Mouse (Mus musculus): ENCODE measurements at regions not wholly inside any gene's neighbourhood (a gene's known extent, or its start where the extent isn't known, plus 50 kb on each side); places are given as distances from the start of the nearest gene placed in this dataset.

- no peak overlapping the region for H3K9ac ChIP-seq (ENCODE audit: low read length)
- no peak overlapping the region for H3K4me2 ChIP-seq
- H3K27me3 ChIP-seq (ENCODE audit: control insufficient read depth, insufficient read depth, low read length) = no peaks in the 10 kb centered on the region
- no peaks in the 10 kb centered on the region for H3K36me3 ChIP-seq (ENCODE audit: control insufficient read depth, insufficient read depth, low read length)
- no peaks in the 10 kb centered on the region for H3K9me3 ChIP-seq (ENCODE audit: control insufficient read depth, low read length)
- H3K4me3 ChIP-seq (ENCODE audit: low read depth, low read length) = no peak overlapping the region
- H3K4me1 ChIP-seq (ENCODE audit: control insufficient read depth, insufficient read depth, low read length) = no peaks in the 10 kb centered on the region
- DNase-seq (ENCODE audit: low spot score, missing footprints) (peak; percentile 79), ATAC-seq (ENCODE audit: low FRiP score) (no peak)
- 91% methylated on average over 4 of the region's 4 CpGs for WGBS
- no peak overlapping the region for H3K27ac ChIP-seq (ENCODE audit: low read depth, low read length)
Observed at GRCm38 (mm10) chr1:35786241-35786640, 282.0 kb upstream of the Hs6st1 start.

- no peak overlapping the region for H3K9ac ChIP-seq (ENCODE audit: low read length)
- DNase-seq (ENCODE audit: low spot score, missing footprints) (peak; percentile 67), ATAC-seq (ENCODE audit: low FRiP score) (no peak)
- H3K27me3 ChIP-seq (ENCODE audit: control insufficient read depth, insufficient read depth, low read length) = no peaks in the 10 kb centered on the region
- no peaks in the 10 kb centered on the region for H3K9me3 ChIP-seq (ENCODE audit: control insufficient read depth, low read length)
- H3K4me2 ChIP-seq = no peak overlapping the region
- no peak overlapping the region for H3K27ac ChIP-seq (ENCODE audit: low read depth, low read length)
- H3K4me3 ChIP-seq (ENCODE audit: low read depth, low read length) = no peak overlapping the region
- H3K36me3 ChIP-seq (ENCODE audit: control insufficient read depth, insufficient read depth, low read length) = no peaks in the 10 kb centered on the region
- 52% methylated on average over 8 of the region's 8 CpGs for WGBS
- H3K4me1 ChIP-seq (ENCODE audit: control insufficient read depth, insufficient read depth, low read length) = no peaks in the 10 kb centered on the region
Observed at GRCm38 (mm10) chr1:35786668-35787213, 281.5 kb upstream of the Hs6st1 start.

GRCm38 (mm10) chr1:35797064-35797463 lies 271.1 kb upstream of the Hs6st1 start:
- WGBS = 87% methylated on average over 2 of the region's 2 CpGs
- H3K27ac ChIP-seq (ENCODE audit: low read depth, low read length) = no peak overlapping the region
- H3K9me3 ChIP-seq (ENCODE audit: control insufficient read depth, low read length) = no peaks in the 10 kb centered on the region
- no peak overlapping the region for H3K4me3 ChIP-seq (ENCODE audit: low read depth, low read length)
- no peak overlapping the region for H3K4me2 ChIP-seq
- DNase-seq (ENCODE audit: low spot score, missing footprints) (peak; percentile 19), ATAC-seq (ENCODE audit: low FRiP score) (no peak)
- no peaks in the 10 kb centered on the region for H3K27me3 ChIP-seq (ENCODE audit: control insufficient read depth, insufficient read depth, low read length)
- no peak overlapping the region for H3K9ac ChIP-seq (ENCODE audit: low read length)
- H3K36me3 ChIP-seq (ENCODE audit: control insufficient read depth, insufficient read depth, low read length) = no peaks in the 10 kb centered on the region
- no peaks in the 10 kb centered on the region for H3K4me1 ChIP-seq (ENCODE audit: control insufficient read depth, insufficient read depth, low read length)

GRCm38 (mm10) chr1:35797526-35797925 lies 270.7 kb upstream of the Hs6st1 start:
- no peaks in the 10 kb centered on the region for H3K27me3 ChIP-seq (ENCODE audit: control insufficient read depth, insufficient read depth, low read length)
- no peak overlapping the region for H3K27ac ChIP-seq (ENCODE audit: low read depth, low read length)
- no peak for ATAC-seq (ENCODE audit: low FRiP score)
- no peaks in the 10 kb centered on the region for H3K4me1 ChIP-seq (ENCODE audit: control insufficient read depth, insufficient read depth, low read length)
- H3K4me3 ChIP-seq (ENCODE audit: low read depth, low read length) = no peak overlapping the region
- WGBS = 85% methylated on average over 2 of the region's 2 CpGs
- H3K4me2 ChIP-seq = no peak overlapping the region
- H3K9me3 ChIP-seq (ENCODE audit: control insufficient read depth, low read length) = no peaks in the 10 kb centered on the region
- DNase-seq (ENCODE audit: low spot score, missing footprints) = peak; percentile 70
- no peak overlapping the region for H3K9ac ChIP-seq (ENCODE audit: low read length)
- H3K36me3 ChIP-seq (ENCODE audit: control insufficient read depth, insufficient read depth, low read length) = no peaks in the 10 kb centered on the region

GRCm38 (mm10) chr1:35805546-35805945 lies 262.7 kb upstream of the Hs6st1 start:
- Histone ChIP-seq H3K36me3 (ENCODE audit: control insufficient read depth, insufficient read depth, low read length) (no peaks in the 10 kb centered on the region), H3K27ac (ENCODE audit: low read depth, low read length) (no peak overlapping the region), H3K4me3 (ENCODE audit: low read depth, low read length) (no peak overlapping the region), H3K9me3 (ENCODE audit: control insufficient read depth, low read length) (no peaks in the 10 kb centered on the region), H3K27me3 (ENCODE audit: control insufficient read depth, insufficient read depth, low read length) (no peaks in the 10 kb centered on the region), H3K4me1 (ENCODE audit: control insufficient read depth, insufficient read depth, low read length) (no peaks in the 10 kb centered on the region), H3K4me2 (no peak overlapping the region), H3K9ac (ENCODE audit: low read length) (no peak overlapping the region)
- DNase-seq (ENCODE audit: low spot score, missing footprints) = peak; percentile 28
- 76% methylated on average over 3 of the region's 3 CpGs for WGBS
- ATAC-seq (ENCODE audit: low FRiP score) = no peak

GRCm38 (mm10) chr1:35806329-35806728 lies 261.9 kb upstream of the Hs6st1 start:
- 79% methylated on average over 2 of the region's 2 CpGs for WGBS
- no peak overlapping the region for H3K4me3 ChIP-seq (ENCODE audit: low read depth, low read length)

GRCm38 (mm10) chr1:35806731-35807130 lies 261.5 kb upstream of the Hs6st1 start:
- DNase-seq (ENCODE audit: low spot score, missing footprints) (peak; percentile 14), ATAC-seq (ENCODE audit: low FRiP score) (no peak)
- Histone ChIP-seq H3K27ac (ENCODE audit: low read depth, low read length) (no peak overlapping the region), H3K4me3 (ENCODE audit: low read depth, low read length) (no peak overlapping the region), H3K27me3 (ENCODE audit: control insufficient read depth, insufficient read depth, low read length) (no peaks in the 10 kb centered on the region), H3K4me1 (ENCODE audit: control insufficient read depth, insufficient read depth, low read length) (no peaks in the 10 kb centered on the region), H3K9ac (ENCODE audit: low read length) (no peak overlapping the region), H3K36me3 (ENCODE audit: control insufficient read depth, insufficient read depth, low read length) (no peaks in the 10 kb centered on the region), H3K4me2 (no peak overlapping the region), H3K9me3 (ENCODE audit: control insufficient read depth, low read length) (no peaks in the 10 kb centered on the region)
- WGBS = 50% methylated on average over 1 of the region's 1 CpGs

More at GRCm38 (mm10) chr1:35806329-35806728, 261.9 kb upstream of the Hs6st1 start:
- Histone ChIP-seq H3K4me1 (ENCODE audit: control insufficient read depth, insufficient read depth, low read length) (no peaks in the 10 kb centered on the region), H3K27ac (ENCODE audit: low read depth, low read length) (no peak overlapping the region), H3K36me3 (ENCODE audit: control insufficient read depth, insufficient read depth, low read length) (no peaks in the 10 kb centered on the region), H3K9me3 (ENCODE audit: control insufficient read depth, low read length) (no peaks in the 10 kb centered on the region), H3K4me2 (no peak overlapping the region), H3K27me3 (ENCODE audit: control insufficient read depth, insufficient read depth, low read length) (no peaks in the 10 kb centered on the region), H3K9ac (ENCODE audit: low read length) (no peak overlapping the region)
- no peak for ATAC-seq (ENCODE audit: low FRiP score)
- no peak for DNase-seq (ENCODE audit: low spot score, missing footprints)

- H3K9me3 ChIP-seq (ENCODE audit: control insufficient read depth, low read length) = no peaks in the 10 kb centered on the region
- DNase-seq (ENCODE audit: low spot score, missing footprints) = no peak
- H3K4me2 ChIP-seq = no peak overlapping the region
Observed at GRCm38 (mm10) chr1:35808894-35809293, 259.3 kb upstream of the Hs6st1 start.

GRCm38 (mm10) chr1:35809341-35809740 lies 258.9 kb upstream of the Hs6st1 start:
- H3K9ac ChIP-seq (ENCODE audit: low read length) = no peak overlapping the region
- ATAC-seq (ENCODE audit: low FRiP score) (no peak), DNase-seq (ENCODE audit: low spot score, missing footprints) (no peak)
- no peaks in the 10 kb centered on the region for H3K36me3 ChIP-seq (ENCODE audit: control insufficient read depth, insufficient read depth, low read length)
- no peak overlapping the region for H3K4me2 ChIP-seq
- H3K4me1 ChIP-seq (ENCODE audit: control insufficient read depth, insufficient read depth, low read length) = no peaks in the 10 kb centered on the region
- WGBS = 52% methylated on average over 1 of the region's 1 CpGs
- no peak overlapping the region for H3K4me3 ChIP-seq (ENCODE audit: low read depth, low read length)
- no peak overlapping the region for H3K27ac ChIP-seq (ENCODE audit: low read depth, low read length)
- no peaks in the 10 kb centered on the region for H3K27me3 ChIP-seq (ENCODE audit: control insufficient read depth, insufficient read depth, low read length)
- no peaks in the 10 kb centered on the region for H3K9me3 ChIP-seq (ENCODE audit: control insufficient read depth, low read length)

More at GRCm38 (mm10) chr1:35808894-35809293, 259.3 kb upstream of the Hs6st1 start:
- no peak overlapping the region for H3K9ac ChIP-seq (ENCODE audit: low read length)
- H3K4me1 ChIP-seq (ENCODE audit: control insufficient read depth, insufficient read depth, low read length) = no peaks in the 10 kb centered on the region
- H3K27ac ChIP-seq (ENCODE audit: low read depth, low read length) = no peak overlapping the region
- no peak overlapping the region for H3K4me3 ChIP-seq (ENCODE audit: low read depth, low read length)
- no peak for ATAC-seq (ENCODE audit: low FRiP score)
- H3K36me3 ChIP-seq (ENCODE audit: control insufficient read depth, insufficient read depth, low read length) = no peaks in the 10 kb centered on the region
- 89% methylated on average over 4 of the region's 4 CpGs for WGBS
- no peaks in the 10 kb centered on the region for H3K27me3 ChIP-seq (ENCODE audit: control insufficient read depth, insufficient read depth, low read length)
